Mouse (Mus musculus) forebrain, postnatal 0 days (tissue): ENCODE measurements around the gene Gm20532. TPM values are rescaled to one million over a fixed set of nuclear protein-coding genes. Genes with fewer than 3 reads are reported as not detected.

Source experiments
- ATAC-seq: fragments of 200-750 bp; cut with Nextera tagmentation; 2 replicates; pipeline ENCODE4 v1.8.0; 2017; ENCODE audit warnings: mild to moderate bottlenecking, moderate library complexity
- DNase-seq: peaks from one replicate; pipeline ENCODE4 v3.0.0-alpha.2; 2015
- H3K27ac ChIP-seq: fragments of 300-500 bp; sonication (generic); 2 replicates; pipeline ENCODE4 v1.5.1; 2014; ENCODE audit warnings: low read depth, mild to moderate bottlenecking, antibody characterized with exemption, low read length, moderate library complexity, mixed read lengths
- H3K27me3 ChIP-seq: fragments of 300-500 bp; sonication (generic); 2 replicates; pipeline ENCODE4 v1.6.1; 2014; ENCODE audit warnings: mild to moderate bottlenecking, low read length, mixed read lengths; ENCODE audit not compliant: insufficient read depth
- H3K36me3 ChIP-seq: fragments of 300-500 bp; sonication (generic); 2 replicates; pipeline ENCODE4 v1.6.1; 2014; ENCODE audit warnings: mild to moderate bottlenecking, moderate library complexity; ENCODE audit not compliant: insufficient read depth
- H3K4me1 ChIP-seq: fragments of 300-500 bp; sonication (generic); 2 replicates; pipeline ENCODE4 v1.6.1; 2014; ENCODE audit warnings: antibody characterized with exemption; ENCODE audit not compliant: insufficient read depth
- H3K4me2 ChIP-seq: fragments of 300-500 bp; sonication (generic); 2 replicates; pipeline ENCODE4 v1.6.1; 2014; ENCODE audit warnings: low read depth, mild to moderate bottlenecking, moderate library complexity
- H3K4me3 ChIP-seq: fragments of 300-500 bp; sonication (generic); 2 replicates; pipeline ENCODE4 v1.5.1; 2014; ENCODE audit warnings: low read depth, low read length, mixed read lengths
- H3K9ac ChIP-seq: fragments of 300-500 bp; sonication (generic); 2 replicates; pipeline ENCODE4 v1.6.1; 2014; ENCODE audit warnings: mild to moderate bottlenecking
- H3K9me3 ChIP-seq: fragments of 300-500 bp; sonication (generic); 2 replicates; pipeline ENCODE4 v1.6.1; 2016; ENCODE audit warnings: low read length
- CTCF ChIP-seq: sonication (generic); IDR thresholded peaks from 2 replicates; pipeline ENCODE4 v1.5.1; 2016; ENCODE audit warnings: antibody characterized with exemption, control low read depth, low read depth
- WGBS: fragments of 180-500 bp; shearing (Covaris S2); extraction: QIAGEN DNeasy Blood & Tissue Kit; methylation state at CpG from one replicate; pipeline ENCODE4 v1.1.7; 2014; 5-methylcytosine and 5-hydroxymethylcytosine counted together
- polyA plus RNA-seq: library from polyadenylated mRNA; unstranded; fragments of >200 nt; fragmentation: Nextera tagmentation; extraction: Ambion mirVana; gene quantifications from 2 replicates; pipeline ENCODE4 v1.2.1, GENCODE M21; 2015
- total RNA-seq: library from RNA; depleted of rRNA; stranded (reverse); fragments of >200 nt; gene quantifications from 2 replicates; pipeline ENCODE4 v1.2.3, GENCODE M21; 2014

Gm20532 gene
- total and polyA plus RNA-seq, 2 experiments from 2014 or later, result not detected

- TF ChIP-seq CTCF, result no peak
- ATAC-seq (peak; percentile 66), DNase-seq (peak; percentile 62)
- Histone ChIP-seq H3K9ac (no peak overlapping the region), H3K36me3 (no peaks in the 10 kb centered on the region), H3K4me2 (0 out of 2 replicates have a peak overlapping the region, but pooled peaks have one; percentile 4), H3K4me3 (no peak overlapping the region), H3K4me1 (peaks cover 7% of the 10 kb centered on the region; the same call in 1 of the 2 replicates), H3K27ac (no peak overlapping the region), H3K9me3 (no peaks in the 10 kb centered on the region), H3K27me3 (no peaks in the 10 kb centered on the region)
- 35% methylated on average over 12 of the region's 12 CpGs for WGBS
Observed at GRCm38 (mm10) chr2:26573396-26573795, 13.0 kb upstream of the Gm20532 start.

GRCm38 (mm10) chr2:26573807-26574206 lies 12.6 kb upstream of the Gm20532 start:
- TF ChIP-seq CTCF, result no peak
- no peak overlapping the region for H3K9ac ChIP-seq
- H3K4me1 ChIP-seq, result peaks cover 7% of the 10 kb centered on the region; the same call in 1 of the 2 replicates
- no peaks in the 10 kb centered on the region for H3K36me3 ChIP-seq
- H3K27me3 ChIP-seq, result no peaks in the 10 kb centered on the region
- no peak overlapping the region for H3K4me3 ChIP-seq
- WGBS, result 15% methylated on average over 5 of the region's 5 CpGs
- ATAC-seq, result no peak; the same call in 1 of the 2 replicates
- H3K9me3 ChIP-seq, result no peaks in the 10 kb centered on the region
- 0 out of 2 replicates have a peak overlapping the region, but pooled peaks have one; percentile 4 for H3K4me2 ChIP-seq
- no peak overlapping the region; the same call in 1 of the 2 replicates for H3K27ac ChIP-seq
- no peak for DNase-seq

DNA sequence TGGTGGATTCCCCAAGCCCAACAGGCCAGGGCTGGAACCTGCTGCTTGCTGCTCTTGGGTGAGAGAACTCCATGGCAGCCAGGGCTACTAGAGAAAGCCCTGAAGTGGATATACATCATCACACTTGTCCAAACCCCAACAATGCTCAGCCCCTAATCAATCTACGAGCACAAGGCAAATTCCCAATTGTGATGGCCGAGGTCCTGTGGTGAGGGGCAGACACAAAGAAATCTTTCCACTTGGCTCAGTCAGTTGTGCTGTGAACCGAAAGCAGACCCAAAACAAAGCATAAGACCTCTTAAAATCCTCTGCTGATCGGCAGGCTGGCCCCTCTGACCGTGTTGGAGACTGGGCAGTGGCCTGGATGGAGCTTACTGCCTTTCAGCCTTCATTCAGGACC lies 11.6 kb upstream of the Gm20532 start:
- Histone ChIP-seq H3K27ac (no peak overlapping the region), H3K4me3 (no peak overlapping the region), H3K9me3 (no peaks in the 10 kb centered on the region), H3K36me3 (no peaks in the 10 kb centered on the region), H3K27me3 (no peaks in the 10 kb centered on the region), H3K4me1 (peaks cover 7% of the 10 kb centered on the region; the same call in 1 of the 2 replicates), H3K9ac (no peak overlapping the region), H3K4me2 (no peak overlapping the region)
- no peak for TF ChIP-seq CTCF
- ATAC-seq (no peak), DNase-seq (no peak)
- 18% methylated on average over 5 of the region's 5 CpGs for WGBS

DNA sequence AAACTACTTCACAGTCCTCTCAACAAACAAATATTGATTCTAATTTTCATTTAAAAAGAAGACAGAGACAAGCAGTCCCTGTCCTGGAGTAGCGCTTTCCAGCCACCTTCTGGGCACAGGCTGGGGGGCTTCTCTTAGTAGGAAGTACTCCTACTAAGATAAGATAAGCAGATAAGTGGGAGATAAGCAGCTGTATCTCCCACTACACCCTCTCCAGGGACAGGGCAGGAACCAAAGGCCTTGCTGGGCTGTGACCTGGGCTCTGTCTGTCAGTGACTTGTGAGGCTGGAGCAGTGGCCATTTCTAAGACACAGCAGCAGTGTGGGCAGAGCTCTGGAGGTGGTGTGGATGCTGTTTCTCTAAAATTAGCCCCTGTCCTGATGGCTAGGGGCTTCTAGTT lies 11.1 kb upstream of the Gm20532 start:
- H3K36me3 ChIP-seq, result no peaks in the 10 kb centered on the region
- no peak overlapping the region for H3K4me3 ChIP-seq
- no peak overlapping the region for H3K27ac ChIP-seq
- H3K4me2 ChIP-seq, result no peak overlapping the region
- TF ChIP-seq CTCF, result no peak
- H3K27me3 ChIP-seq, result no peaks in the 10 kb centered on the region
- DNase-seq (no peak), ATAC-seq (no peak)
- 94% methylated on average over 1 of the region's 1 CpGs for WGBS
- H3K9ac ChIP-seq, result no peak overlapping the region
- no peaks in the 10 kb centered on the region for H3K9me3 ChIP-seq
- peaks cover 7% of the 10 kb centered on the region; the same call in 1 of the 2 replicates for H3K4me1 ChIP-seq

- Histone ChIP-seq H3K4me3 (no peak overlapping the region), H3K4me2 (no peak overlapping the region), H3K4me1 (peaks cover 7% of the 10 kb centered on the region; the same call in 1 of the 2 replicates), H3K36me3 (no peaks in the 10 kb centered on the region), H3K9me3 (no peaks in the 10 kb centered on the region), H3K27me3 (no peaks in the 10 kb centered on the region), H3K27ac (no peak overlapping the region), H3K9ac (no peak overlapping the region)
- WGBS, result 58% methylated on average over 4 of the region's 4 CpGs
- DNase-seq (no peak), ATAC-seq (no peak)
- no peak for TF ChIP-seq CTCF
Observed at GRCm38 (mm10) chr2:26575865-26576264, 10.6 kb upstream of the Gm20532 start.

DNA sequence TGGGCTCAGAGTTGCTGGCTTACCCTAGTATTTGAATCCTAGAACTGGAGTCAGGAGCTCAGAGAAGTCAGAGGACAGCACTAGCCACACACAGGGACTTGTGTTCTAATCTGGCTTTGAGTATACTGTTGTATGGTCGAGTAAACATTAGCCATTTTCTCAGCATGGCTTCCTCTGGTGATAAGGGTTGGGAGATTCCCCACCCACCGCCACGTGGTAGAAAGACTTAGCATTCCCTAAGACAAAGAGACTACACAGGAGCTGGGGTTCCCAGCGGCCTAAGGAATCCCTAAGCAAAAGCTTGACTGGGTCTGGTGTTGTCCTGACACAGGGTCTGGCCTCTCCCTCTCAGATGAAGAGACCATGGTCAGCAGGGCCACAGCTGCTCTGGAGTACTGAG lies 10.0 kb upstream of the Gm20532 start:
- WGBS, result 47% methylated on average over 4 of the region's 4 CpGs
- TF ChIP-seq CTCF, result no peak
- Histone ChIP-seq H3K27ac (no peak overlapping the region), H3K4me2 (no peak overlapping the region), H3K9me3 (no peaks in the 10 kb centered on the region), H3K4me3 (no peak overlapping the region), H3K4me1 (peaks cover 7% of the 10 kb centered on the region; the same call in 1 of the 2 replicates), H3K36me3 (no peaks in the 10 kb centered on the region), H3K9ac (no peak overlapping the region), H3K27me3 (no peaks in the 10 kb centered on the region)
- DNase-seq, result no peak
- ATAC-seq, result no peak

GRCm38 (mm10) chr2:26578369-26578768 lies 8.1 kb upstream of the Gm20532 start:
- Histone ChIP-seq H3K36me3 (no peaks in the 10 kb centered on the region), H3K4me2 (no peak overlapping the region), H3K27ac (no peak overlapping the region), H3K27me3 (no peaks in the 10 kb centered on the region), H3K4me1 (peaks cover 5% of the 10 kb centered on the region; the same call in 1 of the 2 replicates), H3K4me3 (no peak overlapping the region), H3K9me3 (no peaks in the 10 kb centered on the region), H3K9ac (no peak overlapping the region)
- DNase-seq, result no peak
- no peak for ATAC-seq
- TF ChIP-seq CTCF, result no peak
- WGBS, result 47% methylated on average over 6 of the region's 6 CpGs
